Mouse (Mus musculus) cerebellum, adult 18-20 months (tissue): ENCODE data around the gene Pitx3.
"Not testable (repeated sequence)": the region's sequence is repeated elsewhere in the genome, so short reads cannot be mapped to it uniquely, and the experiment has no call there.

Experiments
- DNase-seq, 2 experiments: peaks; one replicate each; pipeline ENCODE4 v3.0.0; 2021

The Pitx3 gene

GRCm38 (mm10) chr19:46147511-46148371, at the start of gene Pitx3:
TSS of gene Pitx3 (minus strand) at chr19:46148326.
- peak; percentile 18 to 24 for DNase-seq

- DNase-seq = no peak
These were observed 39.1 kb upstream of the Pitx3 start for GRCm38 (mm10) chr19:46187203-46187602.

DNA sequence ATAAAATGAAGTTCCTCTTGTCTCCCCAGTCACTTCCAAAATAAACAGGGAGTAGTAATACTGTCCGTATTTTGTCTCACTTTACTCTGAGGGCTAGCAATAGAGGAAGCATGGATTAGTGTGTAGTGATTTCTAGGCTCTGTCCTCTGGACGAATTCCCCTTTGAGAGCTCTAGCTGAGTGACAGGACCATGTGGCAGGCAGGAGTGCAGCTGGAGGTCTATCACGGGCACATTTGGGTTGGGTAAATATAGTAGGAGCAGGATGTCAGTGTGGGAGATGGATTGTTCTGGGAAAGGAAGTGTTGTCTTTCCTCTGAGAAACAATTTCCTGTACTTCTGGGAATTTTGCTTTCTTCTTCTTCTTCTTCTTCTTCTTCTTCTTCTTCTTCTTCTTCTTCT, 38.5 kb upstream of the Pitx3 start:
- DNase-seq = no peak

DNA sequence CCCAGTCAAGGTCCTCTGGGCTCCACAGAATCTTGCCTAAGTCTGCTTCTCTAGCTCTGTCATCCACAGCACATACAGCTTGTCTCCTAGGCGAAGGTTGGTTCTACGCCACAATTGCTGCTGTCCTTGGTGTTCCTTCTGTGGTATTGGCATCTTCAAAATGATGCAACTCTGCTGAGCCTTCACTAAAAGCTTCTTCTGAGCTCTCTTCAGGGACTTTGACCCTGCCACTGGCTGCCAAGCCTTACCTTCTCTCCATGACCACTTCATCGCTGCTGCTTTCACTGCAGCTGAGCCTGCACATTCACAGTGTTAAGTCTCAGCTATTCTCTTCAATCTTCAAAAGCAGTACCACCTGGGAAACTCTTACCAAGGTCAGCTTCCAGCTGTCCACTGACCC, 34.1 kb upstream of the Pitx3 start:
- no peak for DNase-seq

DNA sequence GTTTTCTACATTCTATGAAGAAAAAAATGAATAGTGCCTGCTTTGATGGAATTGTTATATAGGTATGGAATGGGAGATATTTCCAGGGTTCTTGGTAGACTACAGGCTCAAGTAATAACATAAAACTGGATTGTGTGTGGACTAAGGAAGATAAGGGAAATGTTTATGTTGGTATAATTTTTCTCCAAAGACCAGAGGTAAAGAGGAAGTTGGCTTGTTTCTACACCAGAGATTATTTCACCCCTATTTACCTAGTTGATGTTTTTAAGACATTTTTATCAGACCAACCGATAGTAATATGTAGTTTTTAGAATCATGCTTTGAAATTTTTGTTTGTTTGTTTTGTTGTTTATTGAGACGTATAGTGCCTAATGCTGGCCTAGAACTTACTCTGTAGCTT, 32.1 kb upstream of the Pitx3 start:
- no peak for DNase-seq

- DNase-seq = no peak
These were observed 28.9 kb upstream of the Pitx3 start for GRCm38 (mm10) chr19:46177046-46177445.

DNA sequence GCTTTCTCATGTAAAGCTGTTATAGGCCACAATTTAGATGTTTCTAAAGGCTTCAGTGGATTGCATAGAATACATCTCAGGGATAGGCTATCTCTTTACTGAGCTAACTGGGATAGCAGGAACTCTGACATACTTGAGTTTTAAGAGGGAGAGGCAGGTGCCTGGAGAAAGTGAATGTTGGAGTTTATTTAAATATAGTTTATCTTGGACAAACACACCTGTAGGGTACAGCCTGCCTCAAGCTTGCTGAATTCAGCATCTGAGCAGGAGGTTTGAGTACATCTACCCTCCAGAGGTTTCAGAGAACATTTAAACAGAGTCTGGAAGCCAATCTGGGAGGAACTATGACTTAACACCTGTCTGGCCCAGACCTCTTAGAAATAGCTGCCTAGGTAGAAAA, 27.0 kb upstream of the Pitx3 start:
- DNase-seq = no peak

GRCm38 (mm10) chr19:46172541-46172940, 24.4 kb upstream of the Pitx3 start:
- DNase-seq = no peak

DNA sequence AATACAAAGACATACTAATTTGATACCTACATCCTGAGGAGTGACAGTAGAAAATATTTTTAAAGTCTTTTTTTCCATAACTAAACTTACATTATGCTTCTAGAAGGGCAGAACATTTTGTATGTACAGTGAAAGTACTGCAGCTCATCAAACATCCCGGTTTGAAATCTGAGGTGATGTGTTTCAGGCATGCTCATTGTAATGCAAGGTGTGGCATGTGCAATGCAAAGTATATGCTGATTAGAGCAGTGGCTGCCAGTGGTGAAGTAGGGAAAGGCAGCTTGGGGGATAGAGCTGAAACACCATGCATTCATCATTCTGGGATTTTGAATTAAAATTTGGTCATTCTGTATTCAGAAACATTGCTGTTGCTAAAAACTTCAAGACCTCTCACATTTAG, 21.8 kb upstream of the Pitx3 start:
- DNase-seq = no peak

GRCm38 (mm10) chr19:46169396-46169795, 21.3 kb upstream of the Pitx3 start:
- DNase-seq = no peak

- not testable (repeated sequence) for DNase-seq
These were observed 19.0 kb upstream of the Pitx3 start for GRCm38 (mm10) chr19:46167169-46167568.

DNA sequence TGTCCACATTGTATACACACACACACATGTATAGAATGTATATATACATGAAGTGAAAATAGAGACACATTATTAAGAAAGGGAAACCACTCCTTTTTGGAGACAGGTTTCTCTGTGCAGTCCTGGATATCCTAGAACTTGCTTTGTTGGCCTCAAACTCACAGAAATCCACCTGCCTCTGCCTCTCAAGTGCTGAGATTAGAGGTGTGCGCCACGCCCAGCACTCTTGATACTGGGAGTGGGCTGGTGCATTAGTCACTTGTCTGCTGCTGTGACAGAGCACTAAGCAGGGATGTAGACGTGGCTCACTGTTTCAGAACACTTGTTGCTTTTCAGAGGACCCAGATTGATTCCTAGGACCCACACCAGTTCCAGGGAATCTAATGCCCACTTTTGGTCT, 17.8 kb upstream of the Pitx3 start:
- no peak for DNase-seq

DNA sequence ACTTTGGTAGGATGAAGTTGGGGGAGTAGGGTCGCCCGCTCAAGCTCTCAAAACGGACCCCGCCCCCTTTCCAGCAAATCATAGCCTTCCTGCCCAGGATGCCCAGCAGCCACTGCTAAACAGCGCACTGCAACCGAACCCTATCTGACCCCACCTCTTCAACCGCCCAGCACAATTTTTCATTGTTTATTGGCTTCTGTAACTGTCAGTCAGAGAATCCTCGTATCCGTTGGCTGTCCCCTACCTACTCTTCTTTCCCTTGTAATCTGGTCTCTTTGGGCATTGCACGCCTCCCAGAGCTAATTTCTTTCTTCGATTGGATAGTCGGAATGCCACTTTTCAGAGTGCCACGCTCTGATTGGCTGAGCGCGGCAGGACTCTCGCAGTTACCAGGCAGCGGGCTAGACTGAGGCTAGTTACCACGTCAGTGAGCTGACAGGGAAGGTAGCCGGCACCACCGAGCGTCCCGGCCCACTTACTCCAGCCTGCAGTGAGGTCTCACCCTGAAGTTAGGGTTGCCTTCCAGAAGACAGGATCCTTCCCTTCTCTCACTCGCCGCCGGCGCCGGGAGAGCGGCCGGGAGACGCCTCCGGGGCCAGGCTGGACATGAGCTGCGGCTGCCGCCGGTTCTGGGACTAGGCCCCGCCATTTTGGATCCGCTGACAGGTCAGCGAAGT, 4.1 kb upstream of the Pitx3 start, which contains the start of gene Gbf1:
TSS of gene Gbf1 (plus strand) at position 383 of the 677 bp plus-strand sequence.
- DNase-seq = peak; percentile 91 to 96

DNA sequence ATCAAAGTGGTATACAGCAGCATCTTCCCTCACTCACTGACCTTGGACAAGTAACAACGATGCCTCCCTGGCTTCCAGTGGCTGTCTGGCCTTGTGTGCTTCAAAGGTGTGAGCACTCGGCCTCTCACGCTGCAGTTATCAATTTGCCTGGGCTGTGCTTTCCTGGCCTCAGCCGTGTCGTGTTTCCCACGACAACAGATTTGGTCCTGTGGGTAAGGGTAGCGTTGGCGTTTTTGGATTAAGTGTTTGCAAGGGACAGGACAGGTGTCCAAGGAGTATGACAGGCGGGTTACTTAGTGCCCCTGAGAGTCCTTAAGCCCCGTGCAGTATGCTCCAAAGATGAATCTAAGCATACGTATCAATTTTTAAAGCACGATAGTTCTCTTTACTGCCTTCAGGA, 965 bp upstream of the Pitx3 start:
- no peak for DNase-seq

- DNase-seq = peak; percentile 18 to 26
These were observed 240 bp upstream of the Pitx3 start for GRCm38 (mm10) chr19:46148372-46148760.

DNA sequence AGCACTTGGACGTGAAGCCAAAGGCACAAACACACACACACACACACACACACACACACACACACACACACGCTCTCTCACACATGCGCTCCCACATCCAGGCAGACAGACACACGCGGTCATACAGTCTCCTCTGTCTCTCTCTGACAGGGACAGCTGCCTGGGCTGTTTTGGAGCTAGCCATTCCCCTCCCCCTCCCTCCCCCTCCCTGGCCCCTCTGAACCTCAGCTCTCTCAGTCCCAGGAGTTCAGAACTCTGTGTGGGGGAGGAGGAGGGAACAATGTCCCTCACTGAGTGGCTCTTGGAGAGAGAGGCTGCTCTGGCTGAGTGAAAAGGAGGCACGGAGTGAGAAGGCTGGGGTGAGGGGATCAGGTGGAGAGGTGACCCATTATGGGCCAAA, 7.0 kb downstream of the Pitx3 start:
- DNase-seq = no peak

GRCm38 (mm10) chr19:46140324-46140723, 7.8 kb downstream of the Pitx3 start:
- DNase-seq = no peak

- peak; percentile 40 to 62 for DNase-seq
These were observed 11.2 kb downstream of the Pitx3 start for GRCm38 (mm10) chr19:46136639-46137580.

GRCm38 (mm10) chr19:46135789-46136638, 12.1 kb downstream of the Pitx3 start:
- DNase-seq = peak; percentile 45 to 63

DNA sequence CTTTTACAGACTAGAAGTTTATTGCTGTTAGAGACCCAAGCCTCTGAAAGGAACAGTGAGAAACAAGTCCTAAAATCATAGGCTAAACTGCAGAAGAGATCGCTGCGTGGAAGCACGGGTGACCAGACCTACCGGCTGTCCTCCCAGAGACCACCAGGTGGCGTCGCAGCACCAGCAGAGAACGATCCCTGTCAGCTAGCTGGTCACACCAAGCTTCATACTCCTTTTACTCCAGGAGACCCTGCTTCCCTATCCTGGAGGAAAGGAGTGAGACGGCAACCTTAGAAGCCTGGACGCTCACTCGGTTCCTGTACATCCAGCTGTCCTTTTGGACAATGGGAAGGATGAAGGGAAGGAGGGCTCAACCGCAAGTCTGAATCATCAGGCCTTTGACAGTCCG, 12.8 kb downstream of the Pitx3 start:
- peak; percentile 91 to 95 for DNase-seq

GRCm38 (mm10) chr19:46132577-46132976, 15.5 kb downstream of the Pitx3 start:
- DNase-seq = no peak
